Mouse (Mus musculus) bone marrow, adult 2 months (tissue): Measurements from ENCODE around the gene Dynlrb2. TPM values are rescaled to one million over a fixed set of nuclear protein-coding genes. Genes with fewer than 3 reads are reported as not detected.

ENCODE experiments used
- H3K27ac ChIP-seq: fragments of 200-500 bp; 2 replicates; pipeline ENCODE4 v1.5.1; 2012; ENCODE audit warnings: low read depth, mild to moderate bottlenecking, control low read depth, inconsistent platforms, low read length; ENCODE audit not compliant: control insufficient read depth, poor library complexity, insufficient read depth
- H3K4me1 ChIP-seq: fragments of 200-500 bp; 2 replicates; pipeline ENCODE4 v1.6.1; 2011; ENCODE audit warnings: low read length; ENCODE audit not compliant: control insufficient read depth, insufficient read depth
- H3K4me3 ChIP-seq: fragments of 200-500 bp; replicated peaks from 2 replicates; pipeline ENCODE3; 2011; ENCODE audit warnings: mild to moderate bottlenecking, low read depth, low read length, control low read depth; ENCODE audit not compliant: control insufficient read depth
- CTCF ChIP-seq: fragments of 200-500 bp; IDR thresholded peaks from 2 replicates; pipeline ENCODE4 v1.5.1; 2011; ENCODE audit warnings: low read length, control low read depth; ENCODE audit not compliant: control insufficient read depth, insufficient read depth
- POLR2A ChIP-seq: fragments of 200-500 bp; IDR thresholded peaks from 2 replicates; pipeline ENCODE4 v1.6.1; 2011; ENCODE audit warnings: low read depth, mild to moderate bottlenecking, control low read depth, low read length, borderline replicate concordance; ENCODE audit not compliant: control insufficient read depth
- WGBS: fragments of 180-500 bp; shearing (Covaris S2); methylation state at CpG from one replicate; pipeline ENCODE4 v1.1.7; 2018; 5-methylcytosine and 5-hydroxymethylcytosine counted together
- polyA plus RNA-seq: library from polyadenylated mRNA; stranded (reverse); fragments of >200 nt; gene quantifications from 2 replicates; pipeline ENCODE4 v1.2.4, GENCODE M21; 2011; ENCODE audit warnings: low replicate concordance; ENCODE audit not compliant: missing spikeins, insufficient read depth, insufficient read length

Dynlrb2 gene
- polyA plus RNA-seq, 1 experiment: not detected

DNA sequence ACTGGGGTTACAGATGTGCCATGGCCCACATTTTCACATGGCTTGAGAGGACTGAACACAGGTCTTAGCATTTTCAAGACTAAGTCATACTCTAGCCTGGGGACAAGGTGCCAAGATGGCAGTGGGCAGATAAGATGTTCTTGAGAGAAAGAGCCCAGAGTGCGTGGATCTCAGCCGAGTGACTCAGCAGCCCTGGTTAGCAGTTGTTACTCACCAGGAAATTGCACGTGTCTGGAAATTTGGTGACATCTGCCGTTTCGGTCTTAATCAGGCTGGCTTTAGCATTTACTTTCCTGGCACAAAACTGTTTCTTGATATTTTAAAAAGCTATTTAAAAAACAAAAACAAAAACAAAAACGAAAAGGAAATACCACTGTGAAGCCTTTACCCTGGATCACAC is 47.5 kb downstream of the Dynlrb2 start:
- 30% methylated on average over 6 of the region's 6 CpGs for WGBS
- Histone ChIP-seq H3K27ac (no peak overlapping the region), H3K4me1 (peaks cover 2% of the 10 kb centered on the region; the same call in 1 of the 2 replicates), H3K4me3 (no peak overlapping the region)
- TF ChIP-seq POLR2A (no peak), CTCF (no peak)

DNA sequence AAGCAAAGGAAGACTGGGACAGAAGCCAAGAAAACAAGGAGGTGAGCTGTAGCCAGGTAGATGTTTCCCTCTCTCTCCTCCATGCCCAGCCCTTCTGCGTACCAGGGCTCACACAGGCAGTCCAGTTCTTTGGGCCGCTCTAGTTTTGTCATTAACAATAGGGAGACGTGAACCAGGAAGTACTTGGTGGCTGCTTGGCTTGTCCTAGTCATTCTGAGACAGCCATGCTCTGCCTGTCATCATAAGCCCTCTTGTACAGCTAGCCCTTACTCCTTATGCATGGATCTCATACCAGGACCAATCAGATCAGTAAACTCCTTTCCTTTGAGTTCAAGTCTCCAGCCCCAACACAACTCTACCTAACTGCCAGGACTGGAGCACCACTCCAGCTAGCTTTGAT is 48.0 kb downstream of the Dynlrb2 start:
- TF ChIP-seq CTCF (no peak), POLR2A (no peak)
- H3K4me1 ChIP-seq: peaks cover 2% of the 10 kb centered on the region; the same call in 1 of the 2 replicates
- WGBS: 54% methylated on average over 3 of the region's 3 CpGs
- no peak overlapping the region for H3K27ac ChIP-seq
- H3K4me3 ChIP-seq: no peak overlapping the region

Other genes with a start within 250 kb of the Dynlrb2 start
- 1.1 and 3.1 TPM in 2 replicates for gene Cdyl2, start 228.0 kb downstream of the Dynlrb2 start, polyA plus RNA-seq